Mouse (Mus musculus) gastrocnemius, postnatal 4 days (tissue): ENCODE results near the gene Ggct. TPM values are rescaled to one million over a fixed set of nuclear protein-coding genes. Genes with fewer than 3 reads are reported as not detected.
"Not testable (repeated sequence)": the region's sequence is repeated elsewhere in the genome, so short reads cannot be mapped to it uniquely, and the experiment has no call there.

Experiments used
- DNase-seq, 2 experiments: peaks; one replicate each; pipeline ENCODE4 v3.0.0; 2021 to 2022; ENCODE audit warnings: low spot score in 2 of 2, mixed read lengths in 2 of 2
- total RNA-seq, 2 experiments: library from RNA; stranded (reverse); gene quantifications; 2 replicates each; pipeline ENCODE4 v1.2.3; 2021

Gene Ggct
- total RNA-seq, 2 experiments from 2014 or later, result 5.5 to 5.8 TPM

GRCm38 (mm10) chr6:54954659-54955414 lies 37.9 kb downstream of the Ggct start:
- no peak for DNase-seq

GRCm38 (mm10) chr6:54953399-54953798 lies 39.4 kb downstream of the Ggct start:
- not testable (repeated sequence) for DNase-seq

GRCm38 (mm10) chr6:54952542-54952941 lies 40.2 kb downstream of the Ggct start:
- no peak for DNase-seq

GRCm38 (mm10) chr6:54948682-54949081 lies 44.1 kb downstream of the Ggct start:
- no peak for DNase-seq

GRCm38 (mm10) chr6:54946241-54946953 lies 46.4 kb downstream of the Ggct start:
- no peak for DNase-seq

GRCm38 (mm10) chr6:54944551-54944950 lies 48.2 kb downstream of the Ggct start:
- DNase-seq, result no peak

GRCm38 (mm10) chr6:54943753-54944152 lies 49.0 kb downstream of the Ggct start:
- DNase-seq, result no peak

- no peak for DNase-seq
Measured at GRCm38 (mm10) chr6:54943292-54943691, 49.5 kb downstream of the Ggct start.

- no peak for DNase-seq
Measured at GRCm38 (mm10) chr6:54941149-54941548, 51.6 kb downstream of the Ggct start.

GRCm38 (mm10) chr6:54940126-54940525 lies 52.6 kb downstream of the Ggct start:
- DNase-seq, result no peak

GRCm38 (mm10) chr6:54939631-54940030 lies 53.1 kb downstream of the Ggct start:
- DNase-seq, result no peak

- no peak for DNase-seq
Measured at GRCm38 (mm10) chr6:54936496-54936895, 56.3 kb downstream of the Ggct start.

GRCm38 (mm10) chr6:54934930-54935329 lies 57.8 kb downstream of the Ggct start:
- no peak for DNase-seq

GRCm38 (mm10) chr6:54934313-54934712 lies 58.4 kb downstream of the Ggct start:
- no peak for DNase-seq

- DNase-seq, result no peak
Measured at GRCm38 (mm10) chr6:54933866-54934265, 58.9 kb downstream of the Ggct start.

GRCm38 (mm10) chr6:54933216-54933615 lies 59.5 kb downstream of the Ggct start:
- no peak for DNase-seq

Other genes with a start within 250 kb of the Ggct start
- gene Znrf2, start 176.0 kb downstream of the Ggct start, total RNA-seq, result 10 to 100 TPM; 10.9 to 11.0 TPM
- 1 to 10 TPM; 9.2 to 9.3 TPM for gene Nod1, start 20.3 kb downstream of the Ggct start, total RNA-seq
- 10 to 100 TPM; 87.6 to 90.8 TPM for gene Gars, start 45.1 kb upstream of the Ggct start, total RNA-seq
- 1 to 10 TPM; 3.5 to 4.1 TPM for gene Crhr2, start 140.1 kb upstream of the Ggct start, total RNA-seq
- not detected for gene Inmt, start 182.1 kb upstream of the Ggct start, total RNA-seq
- 1 to 10 TPM; 4.1 to 4.4 TPM for gene Mindy4, start 210.4 kb upstream of the Ggct start, total RNA-seq